Mouse (Mus musculus): ENCODE data around the gene Hist1h3b.
A peak's percentile ranks its signal among the peaks of the same experiment; 100 is the strongest.
"Not testable (repeated sequence)": the region's sequence is repeated elsewhere in the genome, so short reads cannot be mapped to it uniquely, and the experiment has no call there.

Gene Hist1h3b

GRCm38 (mm10) chr13:23738677-23739068, 13.4 kb upstream of the Hist1h3b start, which contains the start of gene Hist1h1c:
Hist1h1c (plus strand) TSS chr13:23738808.
- peak; percentile 88 for DNase-seq (ENCODE audit: low read depth)

GRCm38 (mm10) chr13:23739069-23739921, 12.8 kb upstream of the Hist1h3b start:
- no peak for DNase-seq (ENCODE audit: low read depth)

GRCm38 (mm10) chr13:23739922-23740252, 12.2 kb upstream of the Hist1h3b start:
- no peak for DNase-seq (ENCODE audit: low read depth)

DNA sequence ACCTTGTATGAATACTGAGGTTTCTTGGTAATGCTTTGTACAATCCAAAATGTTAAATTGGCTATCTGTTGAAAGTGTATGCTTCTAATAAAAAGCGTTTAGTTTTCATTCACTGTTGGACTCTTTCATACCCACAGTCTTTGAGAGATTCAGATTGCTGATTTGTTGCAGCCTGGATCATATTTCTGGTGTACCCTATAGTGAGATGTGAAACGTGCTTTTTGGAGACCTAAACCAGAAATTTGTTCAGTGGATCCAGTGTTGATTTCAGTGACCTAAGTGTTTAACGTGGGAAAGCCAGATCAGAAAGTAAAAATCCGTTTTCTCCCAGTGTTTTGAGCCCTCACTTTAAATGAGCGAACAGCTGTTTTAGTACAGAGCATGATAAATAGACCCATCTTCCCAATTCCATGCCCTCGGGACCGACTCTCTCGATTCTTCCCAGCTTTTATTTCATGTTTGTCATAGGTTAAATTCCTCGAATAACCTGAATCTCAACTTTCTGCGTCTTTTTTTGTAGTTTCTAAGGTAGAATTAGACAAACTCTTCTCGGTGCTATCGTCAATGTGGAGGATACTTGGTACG, 11.7 kb upstream of the Hist1h3b start:
- no peak for DNase-seq (ENCODE audit: low read depth)

DNA sequence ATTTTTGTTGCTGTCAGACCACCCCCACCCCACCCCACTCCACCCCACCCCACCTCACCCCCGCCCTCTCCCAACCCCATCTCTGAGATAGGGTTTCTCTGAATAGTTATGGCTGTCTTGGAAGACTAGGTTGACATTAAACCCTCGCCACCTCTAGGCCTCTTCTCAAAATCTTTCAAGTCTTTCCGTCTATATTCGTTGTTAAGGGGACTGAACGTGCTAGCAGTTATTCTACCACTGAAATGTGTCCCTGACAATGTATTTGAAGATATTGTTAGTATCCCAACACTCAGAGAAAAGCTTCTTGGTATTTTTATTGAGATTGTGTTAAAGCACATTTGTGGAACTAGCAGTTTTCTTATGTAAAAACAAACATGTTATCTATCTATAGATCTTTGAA, 11.2 kb upstream of the Hist1h3b start:
- no peak for DNase-seq (ENCODE audit: low read depth)

DNA sequence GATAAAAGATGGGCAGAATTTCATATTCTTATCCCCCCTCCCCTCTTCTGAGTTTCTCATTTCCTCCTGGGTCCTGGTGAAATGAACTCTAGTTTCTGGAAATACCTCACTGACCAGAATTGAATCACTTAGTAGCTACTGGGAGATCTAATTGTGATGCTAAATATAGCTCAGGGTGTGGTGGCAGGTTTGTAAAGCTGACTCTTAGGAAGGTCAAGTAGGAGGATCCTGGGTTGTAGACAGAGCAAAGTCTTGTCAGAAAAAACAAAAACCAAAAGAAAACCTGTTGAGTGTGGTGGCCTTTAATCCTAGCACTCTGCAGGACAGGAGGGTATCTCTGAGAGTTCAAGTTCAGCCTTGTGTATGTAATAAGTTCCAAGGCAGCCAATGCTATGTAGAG, 10.1 kb upstream of the Hist1h3b start:
- DNase-seq (ENCODE audit: low read depth): no peak

DNA sequence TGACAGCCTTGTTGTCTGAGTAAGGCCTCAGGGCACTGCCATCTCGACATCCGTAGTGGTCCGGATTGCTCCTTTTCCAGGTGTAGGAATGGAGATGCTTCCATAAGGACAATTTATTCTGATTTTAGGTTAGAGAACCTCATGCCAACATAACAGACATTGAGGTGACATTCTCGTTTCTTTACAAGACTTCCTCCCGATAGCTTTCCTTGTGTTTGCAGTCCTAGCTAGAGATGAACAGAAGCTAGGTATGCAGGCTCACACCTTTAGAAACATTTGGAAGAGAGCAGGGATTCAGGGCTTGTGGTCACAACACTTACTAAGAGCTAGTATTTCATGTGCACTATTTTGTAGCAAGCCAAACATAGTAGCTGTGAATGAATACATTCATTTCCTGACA, 8.9 kb upstream of the Hist1h3b start:
- no peak for DNase-seq (ENCODE audit: low read depth)

GRCm38 (mm10) chr13:23743963-23744362, 8.1 kb upstream of the Hist1h3b start:
- DNase-seq (ENCODE audit: low read depth): no peak

DNA sequence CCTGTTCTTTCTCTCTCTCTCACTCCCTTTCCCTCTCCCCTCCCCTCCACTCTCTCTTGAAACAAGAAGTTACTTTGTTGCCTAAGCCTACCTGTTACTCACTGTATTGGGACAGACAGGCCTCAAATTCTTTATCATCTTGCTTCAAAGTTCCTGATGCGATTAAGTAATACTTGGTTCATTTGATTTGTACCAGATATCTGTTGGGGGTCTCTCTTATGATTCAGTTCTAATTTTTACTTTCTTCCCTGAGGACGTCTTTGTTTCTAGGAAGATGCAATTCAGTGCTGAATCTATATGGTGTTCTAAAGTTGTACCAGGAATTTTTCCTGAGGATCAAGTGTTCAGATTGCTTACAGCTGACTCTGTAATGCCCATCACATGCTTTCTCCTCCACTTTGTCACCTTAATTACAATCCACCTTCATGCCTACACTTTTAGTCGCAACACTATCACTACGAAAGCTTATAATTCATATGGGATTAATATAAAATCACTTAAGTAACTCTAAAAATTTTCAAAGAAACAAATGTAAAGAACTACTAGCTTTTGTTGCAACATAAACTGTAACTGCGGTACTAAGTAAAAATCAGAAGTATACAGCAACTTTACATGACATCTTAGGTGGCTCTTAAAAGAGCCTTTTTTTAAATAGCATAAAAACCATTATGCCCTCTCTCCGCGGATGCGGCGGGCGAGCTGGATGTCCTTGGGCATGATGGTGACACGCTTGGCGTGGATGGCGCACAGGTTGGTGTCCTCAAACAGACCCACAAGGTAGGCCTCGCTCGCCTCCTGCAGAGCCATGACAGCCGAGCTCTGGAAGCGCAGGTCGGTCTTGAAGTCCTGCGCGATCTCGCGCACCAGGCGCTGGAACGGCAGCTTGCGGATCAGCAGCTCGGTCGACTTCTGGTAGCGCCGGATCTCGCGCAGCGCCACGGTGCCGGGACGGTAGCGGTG, 7.4 kb upstream of the Hist1h3b start:
- DNase-seq (ENCODE audit: low read depth): no peak

DNA sequence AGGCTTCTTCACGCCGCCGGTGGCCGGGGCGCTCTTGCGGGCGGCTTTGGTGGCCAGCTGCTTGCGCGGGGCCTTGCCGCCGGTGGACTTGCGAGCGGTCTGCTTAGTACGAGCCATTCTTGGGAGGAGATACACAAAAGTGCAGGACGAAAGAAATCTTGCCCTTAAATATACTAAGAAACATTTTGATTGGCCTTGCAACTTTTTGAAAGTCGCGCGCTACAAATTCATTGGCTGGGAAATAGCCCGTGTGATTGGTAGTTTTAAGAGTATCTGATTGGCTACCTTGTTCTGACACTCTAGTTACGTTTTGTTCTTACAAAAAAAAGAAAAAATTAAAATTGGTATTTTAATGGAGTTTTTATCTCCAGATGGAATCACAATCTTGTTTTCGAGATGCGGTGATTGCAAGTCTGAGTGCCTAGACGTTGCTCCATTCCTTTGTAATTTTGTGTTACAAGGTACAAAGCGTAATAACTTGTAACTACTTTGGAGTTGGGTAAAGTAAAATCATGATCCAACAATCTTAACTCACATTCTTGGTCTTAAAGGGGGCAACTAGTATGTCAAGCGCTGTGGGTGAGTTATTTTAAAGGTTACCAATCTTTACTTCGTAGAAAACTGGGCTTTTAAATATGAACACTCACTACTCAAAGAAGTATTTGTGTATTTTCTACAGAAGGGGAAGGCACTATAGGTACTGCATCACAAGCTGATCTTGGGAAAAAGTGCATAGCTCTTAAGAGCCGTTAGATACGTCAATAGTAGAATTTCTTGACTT, 6.5 kb upstream of the Hist1h3b start, which contains the start of gene Hist1h3c:
Hist1h3c (minus strand) TSS at position 222 of the 781 bp plus-strand sequence.
- DNase-seq (ENCODE audit: low read depth): peak; percentile 89

GRCm38 (mm10) chr13:23746201-23747080, 5.6 kb upstream of the Hist1h3b start, which contains the start of gene Hist1h2bb:
Hist1h2bb (plus strand) TSS chr13:23746734.
- DNase-seq (ENCODE audit: low read depth): peak; percentile 82

DNA sequence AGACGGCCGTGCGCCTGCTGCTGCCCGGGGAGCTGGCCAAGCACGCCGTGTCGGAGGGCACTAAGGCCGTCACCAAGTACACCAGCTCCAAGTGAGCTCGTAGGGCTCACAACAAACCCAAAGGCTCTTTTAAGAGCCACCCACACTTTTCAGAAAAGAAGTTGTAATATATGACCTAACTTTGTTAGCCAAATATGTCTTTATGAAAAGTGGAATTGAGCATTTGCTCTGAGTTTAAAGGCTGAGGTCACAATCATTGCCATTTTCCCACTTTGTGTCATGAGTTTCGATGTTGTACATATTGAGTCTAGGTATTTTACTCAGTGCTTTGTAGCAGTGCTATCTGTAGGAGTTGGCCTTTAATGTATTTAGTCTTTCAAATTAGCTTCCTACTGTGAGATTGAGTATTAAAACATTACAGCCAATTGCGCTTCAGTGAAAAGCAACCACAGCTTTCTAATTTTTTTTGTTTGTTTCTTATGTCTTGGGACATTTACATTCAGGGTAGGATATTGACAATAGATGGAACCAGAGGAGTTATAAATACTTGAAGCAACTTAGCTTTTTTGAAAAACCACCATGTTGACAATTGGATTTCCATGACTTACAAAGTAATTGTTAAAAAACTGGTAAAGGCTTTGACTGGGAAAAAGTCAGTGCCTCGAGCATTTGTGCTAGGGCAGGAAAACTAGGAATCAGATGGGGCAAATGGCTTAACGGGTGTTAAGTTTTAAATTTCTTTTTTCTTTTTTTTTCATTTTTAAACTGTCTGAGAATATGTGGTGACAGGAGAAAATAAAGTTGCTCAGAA, 4.8 kb upstream of the Hist1h3b start:
- DNase-seq (ENCODE audit: low read depth): no peak

DNA sequence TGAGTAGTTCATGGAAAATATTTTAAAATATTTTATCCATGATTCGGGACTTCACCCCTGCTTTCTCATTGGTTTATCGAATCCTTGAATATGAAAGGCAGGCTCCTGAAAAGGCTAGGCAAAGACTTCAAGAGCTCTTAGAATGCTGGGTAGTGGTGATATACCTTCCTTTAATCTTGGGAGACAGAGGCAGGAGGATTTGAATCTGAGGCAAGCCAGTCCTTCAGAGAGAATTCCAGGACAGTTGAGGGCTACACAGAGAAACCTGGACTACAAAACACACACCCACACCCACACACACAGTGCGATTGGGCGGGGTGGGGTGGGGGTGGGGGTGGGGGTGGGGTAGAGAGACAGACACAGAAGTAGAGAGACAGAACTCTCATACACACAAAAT, 4.2 kb upstream of the Hist1h3b start:
- no peak for DNase-seq (ENCODE audit: low read depth)

DNA sequence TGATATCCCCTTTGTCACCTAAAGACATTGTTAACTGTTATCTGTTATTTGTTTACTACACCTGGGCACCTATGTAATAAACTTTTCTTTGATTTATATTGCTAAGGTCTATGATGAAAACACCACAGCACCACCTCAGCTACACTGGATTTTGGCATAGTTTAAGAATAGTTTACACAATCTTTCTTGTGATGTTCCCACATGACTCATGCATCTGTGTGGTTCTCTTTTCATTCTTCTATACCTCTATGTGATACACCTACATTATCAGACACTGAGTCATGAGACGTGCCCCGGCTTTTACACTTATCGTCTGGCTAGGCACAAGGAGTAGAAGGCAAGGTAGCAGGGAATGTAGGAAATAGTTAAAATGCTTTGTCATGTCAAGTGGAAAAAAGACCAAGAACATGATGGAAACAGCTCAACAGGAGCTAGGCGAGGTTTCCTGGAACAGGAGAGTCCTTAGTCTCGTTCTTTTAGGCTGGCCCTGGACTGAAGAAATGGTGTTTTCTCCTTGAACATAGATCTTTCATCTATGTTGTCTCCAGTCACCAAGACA, 2.4 kb upstream of the Hist1h3b start:
- no peak for DNase-seq (ENCODE audit: low read depth)

DNA sequence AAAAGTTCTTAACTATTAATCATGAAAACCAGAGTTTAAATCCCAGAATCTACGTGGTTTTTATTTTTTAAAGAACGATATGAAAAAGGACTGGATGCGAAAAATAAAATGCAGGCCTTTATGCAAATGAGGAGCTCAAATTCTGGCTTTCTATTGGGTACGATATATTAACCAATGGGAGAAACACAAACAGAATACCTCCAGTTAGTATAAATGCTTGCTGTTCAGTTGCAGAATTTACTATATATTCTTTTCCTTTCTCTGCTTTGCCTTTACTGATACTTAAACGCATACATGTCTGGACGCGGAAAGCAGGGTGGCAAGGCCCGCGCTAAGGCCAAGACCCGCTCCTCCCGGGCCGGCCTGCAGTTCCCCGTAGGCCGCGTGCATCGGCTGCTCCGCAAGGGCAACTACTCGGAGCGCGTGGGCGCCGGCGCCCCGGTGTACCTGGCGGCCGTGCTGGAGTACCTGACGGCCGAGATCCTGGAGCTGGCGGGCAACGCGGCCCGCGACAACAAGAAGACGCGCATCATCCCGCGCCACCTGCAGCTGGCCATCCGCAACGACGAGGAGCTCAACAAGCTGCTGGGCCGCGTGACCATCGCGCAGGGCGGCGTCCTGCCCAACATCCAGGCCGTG, 1.1 kb upstream of the Hist1h3b start, which contains the start of gene Hist1h2ab:
Hist1h2ab (plus strand) TSS at position 288 of the 639 bp plus-strand sequence.
- DNase-seq (ENCODE audit: low read depth): not testable (repeated sequence)

DNA sequence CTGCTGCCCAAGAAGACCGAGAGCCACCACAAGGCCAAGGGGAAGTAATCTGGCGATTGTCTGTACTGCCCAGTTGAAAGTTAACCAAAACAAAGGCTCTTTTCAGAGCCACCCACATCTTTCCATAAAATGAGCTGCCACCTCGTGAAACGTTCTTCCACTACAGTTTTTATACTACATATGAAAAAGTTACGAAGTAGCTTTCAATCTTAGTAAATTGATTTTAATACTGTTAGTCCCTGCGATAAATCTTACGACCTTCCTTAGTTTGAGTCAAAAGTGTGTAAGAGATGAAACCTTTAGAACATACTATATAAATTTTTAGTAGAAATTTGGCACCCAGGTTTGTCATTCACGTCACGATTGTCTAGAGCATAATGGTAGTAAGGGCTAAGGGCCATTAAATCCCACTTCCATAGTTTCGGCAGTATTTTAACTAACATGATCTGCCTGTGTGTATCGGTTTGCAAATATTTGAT, 550 bp upstream of the Hist1h3b start:
- DNase-seq (ENCODE audit: low read depth): no peak

DNA sequence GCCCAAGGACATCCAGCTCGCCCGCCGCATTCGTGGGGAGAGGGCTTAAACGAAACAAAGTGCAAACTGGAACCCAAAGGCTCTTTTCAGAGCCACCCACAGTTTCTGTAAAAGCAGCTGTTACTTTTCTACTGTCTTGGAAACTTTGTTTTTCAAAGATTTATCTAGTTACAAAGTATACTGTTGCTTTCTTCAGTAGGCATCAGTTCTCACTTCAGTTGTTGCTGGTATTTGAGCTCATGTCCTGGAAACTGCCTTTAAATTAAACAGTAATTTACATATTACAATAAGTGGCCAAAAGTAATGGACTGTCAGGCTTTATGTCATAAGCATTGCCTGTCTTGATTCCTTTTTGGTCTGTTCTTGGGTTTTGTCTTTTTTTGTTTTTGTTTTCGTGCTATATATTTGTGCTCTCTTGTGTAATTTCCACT, 690 bp downstream of the Hist1h3b start:
- no peak for DNase-seq (ENCODE audit: low read depth)

- DNase-seq (ENCODE audit: low read depth): no peak
Measured at GRCm38 (mm10) chr13:23753314-23754078, 1.4 kb downstream of the Hist1h3b start.
